Mouse (Mus musculus) monocyte, adult 2 months (primary cell): Measurements from ENCODE around the gene Gga3.
"Not testable (repeated sequence)": the region's sequence is repeated elsewhere in the genome, so short reads cannot be mapped to it uniquely, and the experiment has no call there.

Experiments used
- DNase-seq, 2 experiments: peaks; one replicate each; pipeline ENCODE4 v3.0.0; 2022; ENCODE audit warnings: low spot score in 2 of 2, low read depth in 1 of 2

The Gga3 gene

GRCm38 (mm10) chr11:115603476-115604303, at the start of gene Gga3, which contains the start of gene Mrps7:
Gene Gga3, minus strand, starts transcription at chr11:115604051.
Gene Mrps7, plus strand, starts transcription at chr11:115603925.
- peak; percentile 80 to 90 for DNase-seq

GRCm38 (mm10) chr11:115653194-115653593, 49.3 kb upstream of the Gga3 start:
- DNase-seq = no peak

- no peak for DNase-seq
These were observed 47.8 kb upstream of the Gga3 start for GRCm38 (mm10) chr11:115651680-115652079.

- no peak for DNase-seq
These were observed 45.9 kb upstream of the Gga3 start for GRCm38 (mm10) chr11:115649706-115650105.

GRCm38 (mm10) chr11:115647459-115647858, 43.6 kb upstream of the Gga3 start:
- no peak for DNase-seq

GRCm38 (mm10) chr11:115646439-115646838, 42.6 kb upstream of the Gga3 start:
- no peak for DNase-seq

- not testable (repeated sequence) for DNase-seq
These were observed 41.6 kb upstream of the Gga3 start for GRCm38 (mm10) chr11:115645498-115645897.

- DNase-seq = no peak
These were observed 40.5 kb upstream of the Gga3 start for GRCm38 (mm10) chr11:115644308-115644707.

- DNase-seq = no peak
These were observed 39.4 kb upstream of the Gga3 start for GRCm38 (mm10) chr11:115643265-115643664.

GRCm38 (mm10) chr11:115642705-115643104, 38.9 kb upstream of the Gga3 start:
- no peak for DNase-seq

GRCm38 (mm10) chr11:115641664-115642036, 37.8 kb upstream of the Gga3 start:
- no peak for DNase-seq

GRCm38 (mm10) chr11:115640978-115641663, 37.3 kb upstream of the Gga3 start:
- DNase-seq = peak; percentile 50 to 83

GRCm38 (mm10) chr11:115640311-115640828, 36.5 kb upstream of the Gga3 start:
- no peak for DNase-seq

GRCm38 (mm10) chr11:115639540-115639939, 35.7 kb upstream of the Gga3 start:
- no peak for DNase-seq

- peak; percentile 49 to 70 for DNase-seq
These were observed 34.9 kb upstream of the Gga3 start for GRCm38 (mm10) chr11:115638498-115639409.

GRCm38 (mm10) chr11:115636960-115637359, 33.1 kb upstream of the Gga3 start:
- DNase-seq = no peak

GRCm38 (mm10) chr11:115635484-115635883, 31.6 kb upstream of the Gga3 start:
- DNase-seq = no peak

- DNase-seq = no peak
These were observed 31.2 kb upstream of the Gga3 start for GRCm38 (mm10) chr11:115635041-115635440.

GRCm38 (mm10) chr11:115634109-115634508, 30.3 kb upstream of the Gga3 start:
- DNase-seq = no peak

GRCm38 (mm10) chr11:115632862-115633261, 29.0 kb upstream of the Gga3 start:
- DNase-seq = no peak

GRCm38 (mm10) chr11:115632247-115632646, 28.4 kb upstream of the Gga3 start:
- no peak for DNase-seq
